Mouse (Mus musculus): ENCODE results near the gene Gpr39. TPM values are rescaled to one million over a fixed set of nuclear protein-coding genes. Genes with fewer than 3 reads are reported as not detected.

Gene Gpr39
- polyA plus RNA-seq (2012): not detected in 2 replicates

- no peak for TF ChIP-seq GATA1 (IDR thresholded peaks at IDR 0.05; ENCODE audit: low read length)
Measured at GRCm38 (mm10) chr1:125676790-125677273, at the start of gene Gpr39. TSS of gene Gpr39 (plus strand) at chr1:125676995.

GRCm38 (mm10) chr1:125639501-125640253 is 37.1 kb upstream of the Gpr39 start:
- TF ChIP-seq GATA1 (IDR thresholded peaks at IDR 0.05; ENCODE audit: low read length): no peak

GRCm38 (mm10) chr1:125643643-125644042 is 33.2 kb upstream of the Gpr39 start:
- TF ChIP-seq GATA1 (IDR thresholded peaks at IDR 0.05; ENCODE audit: low read length): no peak

- TF ChIP-seq GATA1 (IDR thresholded peaks at IDR 0.05; ENCODE audit: low read length): no peak
Measured at GRCm38 (mm10) chr1:125648011-125648410, 28.8 kb upstream of the Gpr39 start.

GRCm38 (mm10) chr1:125649056-125649455 is 27.7 kb upstream of the Gpr39 start:
- TF ChIP-seq GATA1 (IDR thresholded peaks at IDR 0.05; ENCODE audit: low read length): no peak

GRCm38 (mm10) chr1:125652836-125653594 is 23.8 kb upstream of the Gpr39 start:
- TF ChIP-seq GATA1 (IDR thresholded peaks at IDR 0.05; ENCODE audit: low read length): no peak

- no peak for TF ChIP-seq GATA1 (IDR thresholded peaks at IDR 0.05; ENCODE audit: low read length)
Measured at GRCm38 (mm10) chr1:125657416-125657815, 19.4 kb upstream of the Gpr39 start.

GRCm38 (mm10) chr1:125660151-125660550 is 16.6 kb upstream of the Gpr39 start:
- TF ChIP-seq GATA1 (IDR thresholded peaks at IDR 0.05; ENCODE audit: low read length): no peak

GRCm38 (mm10) chr1:125660901-125661300 is 15.9 kb upstream of the Gpr39 start:
- TF ChIP-seq GATA1 (IDR thresholded peaks at IDR 0.05; ENCODE audit: low read length): no peak

- peak; percentile 20 for TF ChIP-seq GATA1 (IDR thresholded peaks at IDR 0.05; ENCODE audit: low read length)
Measured at GRCm38 (mm10) chr1:125662058-125662457, 14.7 kb upstream of the Gpr39 start.

- no peak for TF ChIP-seq GATA1 (IDR thresholded peaks at IDR 0.05; ENCODE audit: low read length)
Measured at GRCm38 (mm10) chr1:125662660-125663059, 14.1 kb upstream of the Gpr39 start.

GRCm38 (mm10) chr1:125663104-125663503 is 13.7 kb upstream of the Gpr39 start:
- TF ChIP-seq GATA1 (IDR thresholded peaks at IDR 0.05; ENCODE audit: low read length): no peak

GRCm38 (mm10) chr1:125665127-125665637 is 11.6 kb upstream of the Gpr39 start:
- TF ChIP-seq GATA1 (IDR thresholded peaks at IDR 0.05; ENCODE audit: low read length): no peak

GRCm38 (mm10) chr1:125669035-125669434 is 7.8 kb upstream of the Gpr39 start:
- no peak for TF ChIP-seq GATA1 (IDR thresholded peaks at IDR 0.05; ENCODE audit: low read length)

- no peak for TF ChIP-seq GATA1 (IDR thresholded peaks at IDR 0.05; ENCODE audit: low read length)
Measured at GRCm38 (mm10) chr1:125675186-125675585, 1.6 kb upstream of the Gpr39 start.

GRCm38 (mm10) chr1:125677286-125677685 is 491 bp downstream of the Gpr39 start:
- no peak for TF ChIP-seq GATA1 (IDR thresholded peaks at IDR 0.05; ENCODE audit: low read length)
